Mouse (Mus musculus) cortical plate, adult 2 months (tissue): ENCODE measurements at regions not wholly inside any gene's neighbourhood (a gene's known extent, or its start where the extent isn't known, plus 50 kb on each side); places are given as distances from the start of the nearest gene placed in this dataset.

ENCODE experiments used
- H3K27ac ChIP-seq: fragments of 200-500 bp; 2 replicates; pipeline ENCODE4 v1.5.1; 2012; ENCODE audit warnings: low read length, control low read depth, inconsistent platforms; ENCODE audit not compliant: insufficient read depth
- H3K4me1 ChIP-seq: fragments of 200-500 bp; 2 replicates; pipeline ENCODE4 v1.6.1; 2011; ENCODE audit warnings: low read length; ENCODE audit not compliant: control insufficient read depth, insufficient read depth
- H3K4me3 ChIP-seq: fragments of 200-500 bp; 2 replicates; pipeline ENCODE4 v1.5.1; 2011; ENCODE audit warnings: mild to moderate bottlenecking, low read length, control low read depth; ENCODE audit not compliant: insufficient read depth
- CTCF ChIP-seq: fragments of 200-500 bp; IDR thresholded peaks from 2 replicates; pipeline ENCODE4 v1.5.1; 2011; ENCODE audit warnings: mild to moderate bottlenecking, control low read depth, low read length; ENCODE audit not compliant: insufficient read depth; ENCODE audit errors: extremely low read depth
- POLR2A ChIP-seq: fragments of 200-500 bp; IDR thresholded peaks from 2 replicates; pipeline ENCODE4 v1.6.1; 2011; ENCODE audit warnings: mild to moderate bottlenecking, low read length, control low read depth; ENCODE audit not compliant: insufficient read depth; ENCODE audit errors: extremely low read depth

GRCm38 (mm10) chr15:68363058-68363735, 1862.5 kb upstream of the Lrrc6 start:
- H3K4me3 ChIP-seq, result peak overlapping the region; percentile 28
- peaks cover 2% of the 10 kb centered on the region for H3K4me1 ChIP-seq
- peak overlapping the region; percentile 51; the same call in 1 of the 2 replicates for H3K27ac ChIP-seq
- TF ChIP-seq CTCF (no peak), POLR2A (peak; percentile 71; the same call in 1 of the 2 replicates)

GRCm38 (mm10) chr15:68362081-68363057, 1861.7 kb upstream of the Lrrc6 start:
- H3K4me1 ChIP-seq, result peaks cover 2% of the 10 kb centered on the region

GRCm38 (mm10) chr15:68360956-68361908, 1860.5 kb upstream of the Lrrc6 start:
- TF ChIP-seq CTCF (no peak), POLR2A (no peak)
- no peak overlapping the region for H3K27ac ChIP-seq
- peak overlapping the region; percentile 28 for H3K4me3 ChIP-seq
- peaks cover 2% of the 10 kb centered on the region for H3K4me1 ChIP-seq

More at GRCm38 (mm10) chr15:68362081-68363057, 1861.7 kb upstream of the Lrrc6 start:
- peak overlapping the region; percentile 28 for H3K4me3 ChIP-seq
- H3K27ac ChIP-seq, result peak overlapping the region; percentile 51; the same call in 1 of the 2 replicates
- TF ChIP-seq CTCF (no peak), POLR2A (no peak)

- TF ChIP-seq CTCF (no peak), POLR2A (no peak)
- H3K4me3 ChIP-seq, result no peak overlapping the region
Measured at GRCm38 (mm10) chr15:68359496-68359895, 1858.8 kb upstream of the Lrrc6 start.

GRCm38 (mm10) chr15:68355957-68356356, 1855.2 kb upstream of the Lrrc6 start:
- Histone ChIP-seq H3K4me3 (no peak overlapping the region), H3K27ac (no peak overlapping the region), H3K4me1 (no peaks in the 10 kb centered on the region)
- no peak for TF ChIP-seq POLR2A
- no peak for TF ChIP-seq CTCF

More at GRCm38 (mm10) chr15:68359496-68359895, 1858.8 kb upstream of the Lrrc6 start:
- H3K27ac ChIP-seq, result no peak overlapping the region
- peaks cover 2% of the 10 kb centered on the region for H3K4me1 ChIP-seq

- Histone ChIP-seq H3K4me1 (no peaks in the 10 kb centered on the region), H3K4me3 (no peak overlapping the region), H3K27ac (no peak overlapping the region)
- TF ChIP-seq POLR2A (no peak), CTCF (no peak)
Measured at GRCm38 (mm10) chr15:68344652-68345051, 1843.9 kb upstream of the Lrrc6 start.

GRCm38 (mm10) chr15:68342542-68342941, 1841.8 kb upstream of the Lrrc6 start:
- no peak for TF ChIP-seq CTCF
- no peak for TF ChIP-seq POLR2A
- no peak overlapping the region for H3K4me3 ChIP-seq
- no peaks in the 10 kb centered on the region for H3K4me1 ChIP-seq
- H3K27ac ChIP-seq, result no peak overlapping the region

- TF ChIP-seq POLR2A, result no peak
- TF ChIP-seq CTCF, result no peak
- Histone ChIP-seq H3K4me3 (no peak overlapping the region), H3K27ac (no peak overlapping the region), H3K4me1 (no peaks in the 10 kb centered on the region)
Measured at GRCm38 (mm10) chr15:68341056-68341455, 1840.3 kb upstream of the Lrrc6 start.
